Mouse (Mus musculus): ENCODE data around the gene Rtp2.

The Rtp2 gene

DNA sequence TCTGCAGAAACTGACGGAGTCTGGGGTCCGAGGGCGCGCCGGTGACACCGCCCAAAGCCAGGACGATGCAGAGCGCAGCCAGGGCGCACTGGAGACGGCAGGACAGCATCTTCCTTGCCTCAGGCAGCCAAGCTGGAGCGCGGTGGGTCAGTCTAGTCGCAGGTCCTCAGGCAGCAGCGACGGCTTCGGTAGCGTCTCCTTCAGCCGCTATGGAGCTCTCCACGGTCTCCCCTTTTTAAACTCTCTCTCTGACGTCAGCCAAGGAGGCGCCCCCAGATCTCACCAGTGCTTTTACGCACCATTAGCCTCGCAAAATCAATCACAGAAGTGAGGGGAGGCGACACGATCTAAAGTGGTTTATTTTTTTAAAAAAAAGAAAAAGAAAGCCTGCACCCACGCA lies 41.6 kb downstream of the Rtp2 start, which contains the start of gene Sst:
Sst (minus strand) TSS at position 323 of the 400 bp plus-strand sequence.
- peak; percentile 32 for DNase-seq (ENCODE audit: low read depth, low spot score)

DNA sequence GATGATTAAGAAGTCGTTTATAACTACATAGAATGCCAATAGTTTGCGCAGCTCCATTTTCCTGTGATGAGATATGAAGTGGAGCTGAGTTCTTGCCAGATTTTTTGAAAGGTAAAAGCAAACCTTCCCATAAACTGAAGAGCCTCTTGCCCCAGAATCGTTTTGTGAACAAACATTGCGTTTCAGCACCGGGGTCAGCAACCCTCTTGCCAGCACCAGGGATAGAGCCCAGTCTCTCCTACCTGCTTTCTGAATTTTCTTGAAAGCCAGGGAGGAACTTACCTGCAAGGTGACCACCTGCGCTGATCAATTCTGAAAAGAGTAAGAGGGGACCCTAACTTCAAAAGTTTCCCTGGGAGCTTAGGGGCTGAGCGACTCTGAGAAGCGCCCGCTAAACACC lies 42.0 kb downstream of the Rtp2 start:
- DNase-seq (ENCODE audit: low read depth, low spot score), result peak; percentile 50

DNA sequence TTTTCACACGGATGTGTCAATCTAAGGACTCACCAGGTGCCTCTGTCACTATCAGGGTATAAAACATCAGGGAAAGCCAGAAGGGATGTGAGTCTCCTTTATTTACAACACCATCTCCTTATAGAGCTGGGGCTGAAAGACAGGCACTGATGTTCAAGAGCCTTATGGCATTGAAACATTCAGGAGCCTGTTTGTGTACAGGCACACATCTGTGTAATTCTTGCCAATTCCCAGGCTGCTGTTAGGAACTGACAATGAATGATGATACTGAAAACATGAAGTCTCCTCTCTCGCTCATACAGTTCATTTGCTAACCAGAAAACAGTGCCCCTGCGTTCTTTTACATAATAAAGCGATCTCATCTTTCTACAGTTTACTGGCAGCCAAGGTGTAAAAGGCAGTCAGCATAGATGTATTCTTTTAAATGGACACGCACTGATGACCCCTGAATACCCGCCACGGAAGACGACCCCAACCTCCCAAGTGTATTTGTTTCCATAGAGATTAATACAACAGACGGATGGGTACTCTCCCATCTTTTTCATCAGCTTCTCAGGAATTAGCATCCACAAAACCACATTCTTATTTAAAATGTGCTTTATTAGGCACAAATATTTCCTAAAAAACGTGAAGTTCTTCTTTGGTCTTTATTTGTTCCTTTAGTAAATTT lies 44.1 kb downstream of the Rtp2 start:
- DNase-seq (ENCODE audit: low read depth, low spot score), result no peak

DNA sequence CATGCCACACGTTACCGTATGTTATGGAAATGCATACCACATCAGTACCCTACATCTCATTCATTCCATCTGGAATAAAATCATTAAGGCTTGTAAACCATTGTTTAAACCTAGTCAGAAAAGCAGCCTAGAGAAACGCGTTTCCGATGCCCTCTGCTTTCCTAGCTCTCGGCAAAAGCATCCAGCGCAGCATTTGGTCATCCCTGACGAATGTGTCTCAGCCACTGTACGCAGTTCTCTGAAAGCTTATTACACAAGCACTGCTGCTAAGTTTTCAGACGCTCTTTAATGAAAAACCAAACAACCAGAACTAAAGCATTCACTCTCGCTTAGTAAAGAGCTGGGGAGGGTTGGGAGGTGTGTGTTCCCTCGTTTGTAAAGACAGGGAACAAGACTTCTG lies 47.1 kb downstream of the Rtp2 start:
- DNase-seq (ENCODE audit: low read depth, low spot score), result no peak
